Mouse (Mus musculus) macrophage (primary cell): ENCODE measurements around the gene Vmn1r163. TPM values are rescaled to one million over a fixed set of nuclear protein-coding genes. Genes with fewer than 3 reads are reported as not detected.
"Not testable (repeated sequence)": the region's sequence is repeated elsewhere in the genome, so short reads cannot be mapped to it uniquely, and the experiment has no call there.

Source experiments
- H3K27ac ChIP-seq: fragments of 350-480 bp; formaldehyde crosslinking; 2 replicates; pipeline ENCODE4 v1.9.0; 2021
- H3K36me3 ChIP-seq: fragments of 350-480 bp; formaldehyde crosslinking; 2 replicates; pipeline ENCODE4 v1.9.0; 2021; ENCODE audit errors: inconsistent target
- H3K4me3 ChIP-seq: fragments of 350-480 bp; formaldehyde crosslinking; 2 replicates; pipeline ENCODE4 v1.9.0; 2021; ENCODE audit errors: inconsistent target
- H3K79me2 ChIP-seq: fragments of 350-480 bp; formaldehyde crosslinking; 2 replicates; pipeline ENCODE4 v1.9.0; 2021; ENCODE audit errors: inconsistent target
- WGBS: methylation state at CpG from one replicate; pipeline ENCODE4 v1.1.7; 2026; ENCODE audit warnings: inconsistent platforms; ENCODE audit not compliant: missing documents; 5-methylcytosine and 5-hydroxymethylcytosine counted together
- polyA plus RNA-seq: library from polyadenylated mRNA; stranded (reverse); fragments of 250-400 nt; gene quantifications from 3 replicates; pipeline ENCODE4 v1.2.4, GENCODE M21; 2018; ENCODE audit warnings: inconsistent platforms
- total RNA-seq, 78 experiments: library from RNA; depleted of rRNA; stranded (reverse); fragments of 250-400 nt; gene quantifications; 1 replicate in 9 of 78; 2 replicates in 24 of 78; 3 replicates in 43 of 78; 4 replicates in 2 of 78; pipeline ENCODE4 v1.2.4; 2018; ENCODE audit warnings: inconsistent platforms in 56 of 78

Vmn1r163 gene
- total RNA-seq (2018; cell fraction: chromatin; rRNA removed): not detected
- total RNA-seq (2018; cell fraction: cytosol; rRNA removed): not detected
- total RNA-seq (2018; cell fraction: nucleus; rRNA removed): not detected
- polyA plus RNA-seq: not detected in 3 replicates

DNA sequence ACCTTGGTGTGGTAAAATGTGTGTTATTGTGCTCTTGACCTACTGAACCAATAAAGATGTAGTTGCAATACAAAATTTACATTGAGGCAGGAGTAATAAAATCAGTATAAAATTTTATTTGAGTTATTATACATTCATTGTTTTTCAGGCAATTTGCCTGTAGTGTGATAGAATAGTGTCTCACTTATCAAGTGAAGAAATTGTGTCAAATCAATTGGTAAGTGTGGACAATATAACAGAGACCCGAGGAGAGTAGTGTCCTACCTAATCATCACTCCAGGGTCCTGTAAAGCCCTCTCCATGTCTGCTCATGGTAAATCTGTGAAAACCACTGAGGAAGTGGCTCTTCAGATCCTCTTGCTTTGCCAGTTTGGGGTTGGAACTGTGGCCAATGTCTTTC lies at the start of gene Vmn1r163:
Gene Vmn1r163 (plus strand): TSS at position 301 of the 400 bp plus-strand sequence.
- H3K27ac ChIP-seq, H3K36me3 ChIP-seq, H3K4me3 ChIP-seq, H3K79me2 ChIP-seq: not testable (repeated sequence)
- no CpG with 5 or more reads among the region's 1 CpGs for WGBS

DNA sequence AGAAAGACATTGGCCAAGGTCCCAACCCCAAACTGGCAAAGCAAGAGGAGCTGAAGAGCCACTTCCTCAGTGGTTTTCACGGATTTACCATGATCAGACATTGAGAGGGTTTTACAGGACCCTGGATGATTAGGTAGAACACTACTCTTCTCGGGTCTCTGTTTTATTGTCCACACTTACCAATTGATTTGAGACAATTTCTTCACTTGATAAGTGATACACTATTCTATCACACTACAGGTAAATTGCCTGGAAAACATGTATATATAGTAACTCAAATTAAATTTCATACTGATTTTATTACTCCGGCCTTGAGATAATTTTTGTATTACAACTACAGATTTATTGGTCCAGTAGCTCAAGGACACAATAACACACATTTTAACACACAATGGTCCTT lies 35.5 kb upstream of the Vmn1r163 start, which contains the start of gene Gm4216:
Gene Gm4216 (minus strand): TSS at position 101 of the 400 bp plus-strand sequence.
- H3K36me3 ChIP-seq, H3K4me3 ChIP-seq, H3K79me2 ChIP-seq, H3K27ac ChIP-seq: not testable (repeated sequence)
- no CpG with 5 or more reads among the region's 3 CpGs for WGBS

DNA sequence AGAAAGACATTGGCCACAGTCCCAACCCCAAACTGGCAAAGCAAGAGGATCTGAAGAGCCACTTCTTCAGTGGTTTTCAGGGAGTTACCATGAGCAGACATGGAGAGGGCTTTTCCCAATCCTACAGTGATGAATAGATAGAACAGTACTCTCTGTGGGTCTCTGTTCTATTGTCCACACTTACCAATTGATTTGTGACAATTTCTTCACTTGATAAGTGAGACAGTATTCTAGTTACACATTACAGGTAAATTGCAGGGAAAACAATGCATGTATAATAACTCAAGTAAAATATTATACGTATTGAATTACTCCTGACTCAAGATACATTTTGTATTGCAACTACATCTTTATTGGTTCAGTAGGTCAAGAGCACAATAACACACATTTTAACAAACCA lies 12.0 kb downstream of the Vmn1r163 start, which contains the start of gene Gm8720:
Gene Gm8720 (minus strand): TSS at position 101 of the 400 bp plus-strand sequence.
- no CpG with 5 or more reads among the region's 1 CpGs for WGBS
- H3K4me3 ChIP-seq, H3K79me2 ChIP-seq, H3K36me3 ChIP-seq, H3K27ac ChIP-seq: not testable (repeated sequence)

Other genes with a start within 250 kb of the Vmn1r163 start
- not detected in 3 replicates for gene Vmn1r159, start 211.9 kb upstream of the Vmn1r163 start, polyA plus RNA-seq
- not detected in 3 replicates for gene Vmn1r160, start 184.3 kb upstream of the Vmn1r163 start, polyA plus RNA-seq
- gene Gm4214, start 70.9 kb upstream of the Vmn1r163 start, polyA plus RNA-seq: not detected in 3 replicates
- gene Gm4216, start 35.6 kb upstream of the Vmn1r163 start, polyA plus RNA-seq: not detected in 3 replicates
- gene Gm8720, start 11.9 kb downstream of the Vmn1r163 start, polyA plus RNA-seq: not detected in 3 replicates
- gene Gm10662, start 88.9 kb downstream of the Vmn1r163 start, polyA plus RNA-seq: not detected in 3 replicates
- gene Vmn1r165, start 161.8 kb downstream of the Vmn1r163 start, polyA plus RNA-seq: not detected in 3 replicates
- gene Vmn1r166, start 196.1 kb downstream of the Vmn1r163 start, polyA plus RNA-seq: not detected in 3 replicates
- gene Gm6902, start 223.4 kb downstream of the Vmn1r163 start, polyA plus RNA-seq: not detected in 3 replicates
- gene Nlrp4e, start 245.7 kb downstream of the Vmn1r163 start, polyA plus RNA-seq: not detected in 3 replicates